Mouse (Mus musculus): ENCODE results near the gene Sos1.

Gene Sos1

GRCm38 (mm10) chr17:80480031-80480854 lies at the start of gene Sos1:
TSS of gene Sos1 (minus strand) at chr17:80480453.
- in situ Hi-C loops (cut with MboI, MseI): loop anchor here (5.0 kb wide), 1 partner anchor 72 kb away; no protein-coding TSS in a partner anchor

DNA sequence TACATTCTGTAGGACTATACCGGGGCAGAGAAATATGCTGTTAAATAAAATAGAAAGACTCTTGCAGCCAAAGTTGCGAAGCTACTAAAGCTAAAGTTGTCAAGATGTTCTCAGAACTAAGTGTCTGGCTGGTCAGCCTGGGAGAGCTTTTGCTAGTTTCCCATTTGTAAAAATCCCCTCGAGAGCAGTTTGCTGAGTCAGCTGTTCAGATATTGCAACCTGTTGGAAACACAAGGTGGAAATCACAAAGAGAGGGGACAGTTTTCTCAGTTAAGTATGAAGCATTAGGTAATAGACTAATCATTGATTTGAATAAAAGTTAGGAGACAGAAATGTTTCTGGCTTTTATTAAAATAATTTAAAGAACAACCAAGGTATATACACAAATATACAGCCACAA lies 43.0 kb upstream of the Sos1 start:
- in situ Hi-C loops (cut with MboI, MseI): no loop called here

DNA sequence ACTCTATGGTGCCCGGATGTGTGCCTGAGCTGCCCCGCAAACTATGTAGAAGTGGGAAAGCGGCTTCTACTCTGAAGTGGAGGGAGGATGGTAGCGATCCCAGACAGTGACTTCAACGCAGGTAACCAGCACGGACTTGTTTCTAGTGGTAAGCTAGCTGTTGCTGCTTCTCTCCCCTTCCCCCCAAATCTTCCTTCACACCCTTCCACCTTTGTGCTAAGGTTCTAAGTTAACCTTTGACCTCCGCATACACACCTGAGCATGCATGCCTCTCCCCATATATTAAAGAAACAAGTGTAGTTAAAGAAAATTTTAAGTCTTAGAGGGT lies 41.9 kb upstream of the Sos1 start:
- in situ Hi-C loops (cut with MboI, MseI): no loop called here

GRCm38 (mm10) chr17:80521521-80522228 lies 41.4 kb upstream of the Sos1 start:
- in situ Hi-C loops (cut with MboI, MseI): no loop called here

GRCm38 (mm10) chr17:80520537-80520936 lies 40.3 kb upstream of the Sos1 start:
- in situ Hi-C loops (cut with MboI, MseI): no loop called here

- in situ Hi-C loops (cut with MboI, MseI): no loop called here
Observed at GRCm38 (mm10) chr17:80518811-80519210, 38.6 kb upstream of the Sos1 start.

DNA sequence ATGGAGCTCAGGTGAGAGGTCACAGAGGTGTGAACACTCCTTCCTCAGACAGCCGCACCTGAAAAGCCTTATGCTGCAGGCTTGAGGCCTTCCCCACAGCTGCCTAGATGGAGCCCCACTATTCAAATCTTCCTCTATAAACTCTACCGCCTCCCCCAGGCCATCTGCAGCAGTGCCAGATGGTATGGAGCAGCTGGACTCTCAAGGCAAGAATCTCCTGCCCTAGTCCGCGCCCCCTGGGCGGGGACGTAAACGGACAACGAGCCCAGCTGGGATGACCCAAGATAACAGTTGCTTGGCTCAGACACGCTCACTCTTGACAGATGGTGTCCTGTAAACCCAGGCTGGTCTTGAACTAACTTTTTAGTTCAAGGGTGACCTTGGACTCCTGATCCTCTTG lies 37.0 kb upstream of the Sos1 start:
- in situ Hi-C loops (cut with MboI, MseI): no loop called here

DNA sequence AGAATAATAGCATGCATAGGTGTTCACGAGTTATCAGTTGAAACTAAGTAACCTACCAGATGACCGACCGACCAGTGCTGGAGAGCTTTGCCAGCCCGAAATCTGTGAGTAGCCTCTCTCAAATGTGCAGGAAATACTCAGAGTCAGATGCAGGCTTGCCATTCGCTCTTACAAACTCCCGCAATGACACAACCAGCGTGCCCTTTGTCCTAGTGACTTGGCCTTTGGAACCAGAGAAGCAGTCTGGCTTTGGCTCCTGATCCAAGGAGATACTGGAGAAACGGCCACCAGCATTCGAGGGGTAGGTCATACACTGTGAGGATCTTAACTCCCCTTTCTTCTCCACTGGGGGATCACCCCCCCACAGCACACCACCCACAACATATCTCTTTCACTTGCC lies 35.7 kb upstream of the Sos1 start:
- in situ Hi-C loops (cut with MboI, MseI): no loop called here

DNA sequence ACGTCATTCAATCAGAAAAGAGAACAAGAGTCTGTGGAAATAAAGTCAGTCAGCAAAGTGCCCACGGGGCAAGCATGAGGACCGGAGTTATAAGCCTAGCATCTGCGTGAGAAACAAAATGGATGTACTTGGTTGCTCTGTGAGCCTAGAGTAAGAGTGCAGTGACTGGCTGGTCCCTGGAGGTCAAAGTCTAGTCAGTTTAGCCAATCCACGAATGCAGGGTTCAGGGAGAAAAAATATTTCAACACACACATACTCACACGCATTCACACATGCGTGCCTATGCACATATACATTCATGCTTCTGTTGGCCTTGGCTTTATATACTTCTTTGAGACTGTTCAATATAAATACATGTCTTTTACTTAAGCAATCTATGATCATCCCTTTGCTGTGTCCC lies 35.3 kb upstream of the Sos1 start:
- in situ Hi-C loops (cut with MboI, MseI): no loop called here

GRCm38 (mm10) chr17:80513766-80514165 lies 33.5 kb upstream of the Sos1 start:
- in situ Hi-C loops (cut with MboI, MseI): no loop called here

- in situ Hi-C loops (cut with MboI, MseI): no loop called here
Observed at GRCm38 (mm10) chr17:80510459-80510855, 30.2 kb upstream of the Sos1 start.

- in situ Hi-C loops (cut with MboI, MseI): no loop called here
Observed at GRCm38 (mm10) chr17:80509494-80510458, 29.5 kb upstream of the Sos1 start.

DNA sequence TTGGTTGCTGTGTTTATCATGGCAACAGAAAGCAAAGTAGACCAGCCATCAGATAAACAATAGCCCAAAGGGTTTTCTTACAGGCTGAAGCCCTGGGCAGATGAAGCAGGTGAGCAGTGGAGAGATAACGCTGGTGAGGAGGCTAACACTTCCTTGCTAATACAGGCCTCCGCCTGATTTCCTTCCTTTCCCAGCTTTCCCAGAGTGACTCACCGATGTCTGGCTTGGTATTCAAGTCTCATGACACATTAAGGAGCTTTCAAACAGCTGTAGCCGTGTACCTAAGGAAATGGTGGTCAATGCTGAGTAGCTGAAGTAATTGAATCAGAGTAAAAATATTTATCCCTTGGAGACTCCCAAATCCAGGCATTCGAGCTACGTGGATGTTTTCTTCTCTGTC lies 25.5 kb upstream of the Sos1 start:
- in situ Hi-C loops (cut with MboI, MseI): no loop called here

- in situ Hi-C loops (cut with MboI, MseI): no loop called here
Observed at GRCm38 (mm10) chr17:80505342-80505741, 25.1 kb upstream of the Sos1 start.

GRCm38 (mm10) chr17:80501805-80502172 lies 21.5 kb upstream of the Sos1 start:
- in situ Hi-C loops (cut with MboI, MseI): no loop called here

- in situ Hi-C loops (cut with MboI, MseI): no loop called here
Observed at GRCm38 (mm10) chr17:80501037-80501804, 21.0 kb upstream of the Sos1 start.

- in situ Hi-C loops (cut with MboI, MseI): no loop called here
Observed at GRCm38 (mm10) chr17:80500025-80500424, 19.8 kb upstream of the Sos1 start.

GRCm38 (mm10) chr17:80498600-80499268 lies 18.5 kb upstream of the Sos1 start:
- in situ Hi-C loops (cut with MboI, MseI): no loop called here

DNA sequence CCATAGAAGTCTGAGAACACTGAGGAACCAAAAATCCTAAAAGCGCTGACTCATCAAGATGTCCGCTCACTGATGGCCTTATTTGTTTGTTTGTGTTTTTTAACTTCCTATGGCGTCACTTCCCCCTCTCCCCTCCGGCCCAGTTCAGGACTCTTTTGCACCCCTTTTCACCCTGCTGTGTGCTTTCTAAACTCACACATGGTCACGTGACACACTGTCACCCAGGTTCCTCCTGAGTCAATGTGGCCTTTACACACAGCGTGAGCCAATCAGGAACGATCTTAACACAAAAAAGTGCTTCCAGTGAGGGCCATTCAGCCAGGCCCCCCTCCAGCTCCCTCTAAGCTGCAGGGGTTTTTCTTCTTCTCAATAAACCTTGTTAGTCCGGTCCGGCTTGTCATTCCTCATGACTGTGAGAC lies 16.9 kb upstream of the Sos1 start:
- in situ Hi-C loops (cut with MboI, MseI): no loop called here

- in situ Hi-C loops (cut with MboI, MseI): no loop called here
Observed at GRCm38 (mm10) chr17:80496607-80497170, 16.4 kb upstream of the Sos1 start.
